Mouse (Mus musculus) embryonic fibroblast, embryonic 13.5 days (primary cell): ENCODE results near the gene Fignl2.

ENCODE experiments used
- CTCF ChIP-seq: IDR thresholded peaks from 2 replicates; pipeline ENCODE4 v1.5.1; 2011; ENCODE audit warnings: mild to moderate bottlenecking, control low read depth, low read length, moderate library complexity, borderline replicate concordance; ENCODE audit not compliant: insufficient read depth
- POLR2A ChIP-seq: IDR thresholded peaks from 2 replicates; pipeline ENCODE4 v1.6.1; 2011; ENCODE audit warnings: low read depth, mild to moderate bottlenecking, control low read depth, low read length, moderate library complexity

GRCm38 (mm10) chr15:101072736-101073135, 5.6 kb downstream of the Fignl2 start:
- TF ChIP-seq POLR2A = no peak
- no peak for TF ChIP-seq CTCF
